Mouse (Mus musculus): ENCODE measurements around the gene 1700019D03Rik. TPM values are rescaled to one million over a fixed set of nuclear protein-coding genes. Genes with fewer than 3 reads are reported as not detected.
"Not testable (repeated sequence)": the region's sequence is repeated elsewhere in the genome, so short reads cannot be mapped to it uniquely, and the experiment has no call there.

1700019D03Rik gene
- polyA plus RNA-seq, 1 experiment = 4.7 TPM

DNA sequence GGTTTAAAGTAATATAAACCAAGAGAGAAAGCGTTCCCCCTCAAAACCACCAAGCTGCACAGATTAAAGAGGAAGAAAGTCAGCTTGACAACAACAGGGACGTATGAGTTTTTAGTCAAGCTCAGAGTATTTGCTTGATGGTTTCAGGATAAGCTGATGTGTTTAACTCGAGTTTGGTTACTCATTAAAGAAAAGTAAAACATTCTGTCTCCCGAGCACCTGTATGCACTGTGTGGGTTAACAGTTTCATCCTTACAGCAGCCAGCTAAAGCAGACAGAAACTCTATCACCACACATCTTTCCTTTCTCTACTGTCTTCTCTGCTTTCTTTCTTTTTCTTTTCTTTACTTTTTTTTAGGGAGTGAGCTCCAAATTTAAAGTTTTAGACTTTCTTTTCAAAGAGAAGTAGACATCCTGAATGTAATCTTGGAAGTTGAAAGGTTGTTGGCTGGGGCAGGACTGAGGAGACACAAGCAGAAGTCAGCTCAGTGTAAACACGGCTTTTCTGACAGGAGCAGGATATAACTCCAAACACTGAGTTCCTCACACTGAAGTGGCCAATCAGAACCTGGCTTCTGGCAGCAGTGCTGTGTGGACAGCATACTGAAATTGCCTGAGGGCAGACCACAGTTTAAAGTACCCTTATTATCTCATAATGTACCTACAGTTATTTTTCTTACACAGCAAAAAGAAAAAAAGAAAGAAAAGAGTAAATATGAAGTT, 68.7 kb downstream of the 1700019D03Rik start:
- Histone ChIP-seq H3K27me3 (ENCODE audit: control insufficient read depth, insufficient read depth, low read length) (no peaks in the 10 kb centered on the region; the same call in 1 of the 2 replicates), H3K4me1 (replicated peaks; ENCODE audit: control insufficient read depth, insufficient read depth, low read length) (peaks cover 8% of the 10 kb centered on the region), H3K4me3 (ENCODE audit: control insufficient read depth, insufficient read depth, low read length) (no peak overlapping the region), H3K36me3 (ENCODE audit: control insufficient read depth, insufficient read depth, low read length) (no peaks in the 10 kb centered on the region), H3K27ac (ENCODE audit: control insufficient read depth, insufficient read depth, low read length) (no peak overlapping the region)
- 4% methylated on average over 5 of the region's 5 CpGs for WGBS
- no peak for TF ChIP-seq POLR2A (IDR thresholded peaks at IDR 0.05; ENCODE audit: control insufficient read depth, extremely low read depth, insufficient read depth, low read length, poor library complexity)
- no peak for TF ChIP-seq CTCF (IDR thresholded peaks at IDR 0.05; ENCODE audit: borderline replicate concordance, control insufficient read depth, extremely low read depth, insufficient read depth, low read length, poor library complexity)
- DNase-seq = no peak

DNA sequence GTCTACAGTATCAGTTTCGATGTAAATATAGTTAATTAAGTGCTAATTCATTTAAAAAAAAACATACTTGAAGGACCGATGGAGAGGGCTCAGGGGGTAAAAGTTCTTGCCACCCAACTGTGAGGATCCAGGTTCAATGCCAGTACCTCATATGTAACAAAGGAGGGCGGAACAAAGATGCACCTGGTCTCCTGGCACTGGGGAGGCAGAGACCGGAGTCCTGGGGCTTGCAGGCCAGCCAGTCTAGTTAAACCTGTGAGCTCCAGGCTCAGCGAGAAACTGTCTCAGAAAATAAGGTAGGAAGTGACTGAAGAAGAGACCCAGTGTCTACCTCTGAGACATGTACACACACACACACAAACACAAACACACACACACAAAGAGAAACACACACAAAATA, 72.1 kb downstream of the 1700019D03Rik start:
- Histone ChIP-seq H3K36me3 (ENCODE audit: control insufficient read depth, insufficient read depth, low read length) (no peaks in the 10 kb centered on the region), H3K4me1 (replicated peaks; ENCODE audit: control insufficient read depth, insufficient read depth, low read length) (peaks cover 5% of the 10 kb centered on the region), H3K27me3 (ENCODE audit: control insufficient read depth, insufficient read depth, low read length) (no peaks in the 10 kb centered on the region), H3K4me3 (ENCODE audit: control insufficient read depth, insufficient read depth, low read length) (no peak overlapping the region), H3K27ac (ENCODE audit: control insufficient read depth, insufficient read depth, low read length) (no peak overlapping the region)
- no peak for DNase-seq
- WGBS = 98% methylated on average over 5 of the region's 5 CpGs
- TF ChIP-seq POLR2A (IDR thresholded peaks at IDR 0.05; ENCODE audit: control insufficient read depth, extremely low read depth, insufficient read depth, low read length, poor library complexity) (no peak), CTCF (IDR thresholded peaks at IDR 0.05; ENCODE audit: borderline replicate concordance, control insufficient read depth, extremely low read depth, insufficient read depth, low read length, poor library complexity) (no peak)

DNA sequence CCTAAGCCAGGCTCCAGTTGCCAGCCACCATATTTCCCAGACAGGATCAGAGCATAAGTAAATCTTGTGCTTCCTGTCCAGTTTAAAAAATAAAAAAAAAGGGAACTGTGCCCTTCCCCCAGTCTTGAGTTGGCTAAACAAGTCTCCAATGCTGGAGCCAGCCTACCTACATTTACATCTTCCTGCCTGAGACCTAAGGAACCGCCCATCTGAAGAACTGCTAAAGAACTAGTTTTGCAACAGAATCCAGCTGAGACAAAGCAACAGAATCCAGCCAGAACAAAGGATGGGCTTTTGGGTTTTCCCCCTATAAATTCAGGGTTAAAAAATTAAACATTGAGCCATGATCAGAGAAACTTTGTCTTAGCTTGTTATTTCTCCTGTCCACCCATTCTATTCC, 81.0 kb downstream of the 1700019D03Rik start:
- WGBS = 97% methylated on average over 1 of the region's 1 CpGs

DNA sequence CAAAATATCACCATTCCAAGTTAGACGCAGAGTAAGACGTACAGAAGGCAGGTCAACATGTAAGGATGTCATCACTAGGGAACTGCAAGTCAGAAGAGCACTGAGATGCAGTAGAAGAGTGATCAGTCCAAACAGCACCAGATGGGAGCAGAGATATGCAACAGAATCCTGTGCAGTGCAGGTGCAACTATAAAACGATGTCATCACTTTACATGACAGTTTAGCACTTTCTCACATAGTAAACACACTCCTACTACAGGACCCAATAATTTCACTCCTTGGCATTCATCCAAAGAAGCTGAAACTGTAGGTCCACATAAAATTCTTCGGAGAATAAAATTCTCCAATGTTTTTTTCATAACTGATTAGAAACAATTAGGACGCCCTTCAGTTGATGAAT, 85.5 kb downstream of the 1700019D03Rik start:
- Histone ChIP-seq H3K4me3 (ENCODE audit: control insufficient read depth, insufficient read depth, low read length) (no peak overlapping the region), H3K27ac (ENCODE audit: control insufficient read depth, insufficient read depth, low read length) (no peak overlapping the region), H3K4me1 (replicated peaks; ENCODE audit: control insufficient read depth, insufficient read depth, low read length) (no peaks in the 10 kb centered on the region), H3K36me3 (ENCODE audit: control insufficient read depth, insufficient read depth, low read length) (no peaks in the 10 kb centered on the region), H3K27me3 (ENCODE audit: control insufficient read depth, insufficient read depth, low read length) (no peaks in the 10 kb centered on the region)
- WGBS = 94% methylated on average over 5 of the region's 5 CpGs
- TF ChIP-seq POLR2A (IDR thresholded peaks at IDR 0.05; ENCODE audit: control insufficient read depth, extremely low read depth, insufficient read depth, low read length, poor library complexity) = no peak
- TF ChIP-seq CTCF (IDR thresholded peaks at IDR 0.05; ENCODE audit: borderline replicate concordance, control insufficient read depth, extremely low read depth, insufficient read depth, low read length, poor library complexity) = no peak
- DNase-seq = no peak

More for the DNA sequence above, 81.0 kb downstream of the 1700019D03Rik start:
- DNase-seq = no peak
- no peaks in the 10 kb centered on the region for H3K27me3 ChIP-seq (ENCODE audit: control insufficient read depth, insufficient read depth, low read length)
- H3K36me3 ChIP-seq (ENCODE audit: control insufficient read depth, insufficient read depth, low read length) = no peaks in the 10 kb centered on the region
- H3K4me3 ChIP-seq (ENCODE audit: control insufficient read depth, insufficient read depth, low read length) = no peak overlapping the region
- TF ChIP-seq CTCF (IDR thresholded peaks at IDR 0.05; ENCODE audit: borderline replicate concordance, control insufficient read depth, extremely low read depth, insufficient read depth, low read length, poor library complexity) (no peak), POLR2A (IDR thresholded peaks at IDR 0.05; ENCODE audit: control insufficient read depth, extremely low read depth, insufficient read depth, low read length, poor library complexity) (no peak)
- no peak overlapping the region for H3K27ac ChIP-seq (ENCODE audit: control insufficient read depth, insufficient read depth, low read length)
- H3K4me1 ChIP-seq (replicated peaks; ENCODE audit: control insufficient read depth, insufficient read depth, low read length) = no peaks in the 10 kb centered on the region

DNA sequence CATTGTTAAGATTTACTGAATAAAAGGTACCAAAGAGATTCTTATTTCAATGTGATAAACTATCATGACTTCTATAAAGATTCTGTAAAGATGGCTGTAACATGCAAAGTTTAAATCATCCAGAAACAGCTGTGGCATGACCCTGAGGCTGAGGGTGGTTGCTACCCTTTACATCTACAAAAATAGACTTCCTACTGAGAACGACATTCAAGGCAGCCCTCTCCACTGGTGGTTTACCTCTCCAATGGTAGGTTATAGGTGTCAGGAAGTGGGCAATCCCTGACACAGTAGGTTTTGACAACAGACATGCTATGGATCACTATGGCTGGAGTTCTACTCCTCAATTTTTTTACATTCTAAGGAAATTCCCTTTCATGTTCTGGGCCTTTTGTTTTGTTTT, 95.5 kb downstream of the 1700019D03Rik start:
- H3K27ac ChIP-seq (ENCODE audit: control insufficient read depth, insufficient read depth, low read length); H3K36me3 ChIP-seq (ENCODE audit: control insufficient read depth, insufficient read depth, low read length); H3K27me3 ChIP-seq (ENCODE audit: control insufficient read depth, insufficient read depth, low read length); H3K4me1 ChIP-seq (replicated peaks; ENCODE audit: control insufficient read depth, insufficient read depth, low read length); H3K4me3 ChIP-seq (ENCODE audit: control insufficient read depth, insufficient read depth, low read length); DNase-seq: not testable (repeated sequence)
- 29% methylated on average over 1 of the region's 1 CpGs for WGBS

DNA sequence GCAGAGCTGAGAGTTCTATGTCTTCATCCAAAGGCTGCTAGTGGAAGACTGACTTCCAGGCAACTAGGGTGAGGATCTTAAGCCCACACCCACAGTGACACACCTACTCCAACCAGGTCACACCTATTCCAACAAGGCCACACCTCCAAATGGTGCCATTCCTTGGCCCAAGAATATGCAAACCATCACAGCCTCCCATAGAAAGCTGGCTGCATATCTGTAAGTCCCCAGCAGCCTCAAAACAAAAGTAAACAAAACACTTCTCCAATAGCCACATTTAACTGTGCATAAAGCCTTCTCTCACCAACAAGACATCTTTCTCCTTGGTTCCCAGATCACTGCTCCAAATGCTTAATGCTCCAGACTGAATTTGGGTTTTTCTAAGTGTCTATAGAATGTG, 101.1 kb downstream of the 1700019D03Rik start:
- H3K4me1 ChIP-seq (replicated peaks; ENCODE audit: control insufficient read depth, insufficient read depth, low read length); H3K36me3 ChIP-seq (ENCODE audit: control insufficient read depth, insufficient read depth, low read length); DNase-seq; H3K27me3 ChIP-seq (ENCODE audit: control insufficient read depth, insufficient read depth, low read length); H3K27ac ChIP-seq (ENCODE audit: control insufficient read depth, insufficient read depth, low read length); H3K4me3 ChIP-seq (ENCODE audit: control insufficient read depth, insufficient read depth, low read length): not testable (repeated sequence)

DNA sequence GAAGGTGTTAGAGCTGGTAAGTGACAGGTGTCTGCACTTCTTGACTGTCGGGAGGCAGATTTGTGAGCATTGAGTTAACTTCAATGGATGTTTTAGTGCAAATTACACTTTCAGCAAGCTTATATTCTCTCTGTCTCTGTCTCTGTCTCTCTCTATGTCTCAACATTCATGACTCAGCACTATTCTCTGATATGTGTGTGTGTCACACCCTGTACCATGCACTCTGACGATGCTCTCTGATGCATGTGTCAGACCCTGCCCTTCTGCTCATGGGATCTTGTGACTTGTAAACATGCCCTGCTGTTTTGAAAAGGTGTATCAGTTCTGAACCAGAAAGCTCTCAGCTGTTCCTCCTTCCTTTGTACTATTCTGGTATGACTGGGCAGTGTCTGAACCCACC, 103.3 kb downstream of the 1700019D03Rik start:
- no peaks in the 10 kb centered on the region for H3K36me3 ChIP-seq (ENCODE audit: control insufficient read depth, insufficient read depth, low read length)
- no peaks in the 10 kb centered on the region for H3K27me3 ChIP-seq (ENCODE audit: control insufficient read depth, insufficient read depth, low read length)
- no peak for TF ChIP-seq POLR2A (IDR thresholded peaks at IDR 0.05; ENCODE audit: control insufficient read depth, extremely low read depth, insufficient read depth, low read length, poor library complexity)
- TF ChIP-seq CTCF (IDR thresholded peaks at IDR 0.05; ENCODE audit: borderline replicate concordance, control insufficient read depth, extremely low read depth, insufficient read depth, low read length, poor library complexity) = no peak
- no peak overlapping the region for H3K4me3 ChIP-seq (ENCODE audit: control insufficient read depth, insufficient read depth, low read length)
- WGBS = 96% methylated on average over 2 of the region's 2 CpGs
- H3K4me1 ChIP-seq (replicated peaks; ENCODE audit: control insufficient read depth, insufficient read depth, low read length) = no peaks in the 10 kb centered on the region
- no peak overlapping the region for H3K27ac ChIP-seq (ENCODE audit: control insufficient read depth, insufficient read depth, low read length)
- DNase-seq = no peak

All from thymus, adult 2 months (tissue).